ENCODE assay signal across 27 mouse cellular contexts in the genomic region with DNA sequence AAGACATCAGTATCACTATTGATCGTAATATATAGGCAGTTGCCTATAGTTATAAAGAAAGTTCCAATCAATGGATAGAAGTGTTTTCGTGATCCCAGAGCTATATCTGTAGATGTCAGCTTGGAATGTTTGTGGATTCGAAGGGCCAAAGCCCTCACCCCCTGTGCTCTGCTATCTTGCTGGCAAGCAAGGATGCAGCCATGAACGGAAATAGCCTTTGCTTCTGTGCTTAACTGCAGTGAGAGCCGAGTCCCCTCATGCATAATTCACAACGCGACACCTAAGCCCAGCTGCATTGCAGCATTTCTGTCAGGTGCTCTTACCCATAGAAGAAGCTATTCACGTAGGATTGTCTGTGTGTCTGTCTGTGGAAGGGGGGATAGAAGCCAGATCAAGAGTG. TPM values are rescaled to one million over a fixed set of nuclear protein-coding genes. Genes with fewer than 3 reads are reported as not detected.
DNase-seq lines count a peak whose midpoint lies in the region; ATAC-seq and TF ChIP-seq lines count a peak whose summit lies in the region.
"Had no signal": no experiment of that assay in that cellular context is flagged by ENCODE, and none has a peak within 500 bp of the region (broad histone marks: within the 10 kb centered on the region; RNA-seq: fewer than 3 reads in every experiment).

No protein-coding gene starts in this region.

- no peak for ATAC-seq in heart, embryonic 14.5 days (ENCODE audit: insufficient number of reproducible peaks, insufficient read depth, low FRiP score, low read depth)
- no peak for ATAC-seq in heart, postnatal 0 days (ENCODE audit: insufficient read depth, low read depth)
- ATAC-seq in midbrain, embryonic 14.5 days (ENCODE audit: low FRiP score, low TSS enrichment): no peak
- ATAC-seq in midbrain, embryonic 13.5 days: no peak
- ATAC-seq: activated CD4-positive, CD25-positive, alpha-beta regulatory T cell, adult 4 months; forebrain, embryonic 15.5 days; hindbrain, postnatal 0 days; inflammation-experienced regulatory T-cells, adult 6 months had no signal

- H3K27ac ChIP-seq in heart, embryonic 10.5 days: peak overlapping the region; percentile 67; the same call in 1 of the 2 replicates
- H3K27ac ChIP-seq in heart, embryonic 14.5 days (replicated peaks in 1 of 2; ENCODE audit: control insufficient read depth in 1 of 2, insufficient read depth in 1 of 2, low read depth in 2 of 2, low read length in 2 of 2): peak overlapping the region; percentile 43 to 99
- H3K27ac ChIP-seq in heart, postnatal 0 days (ENCODE audit: low read depth): peak overlapping the region; percentile 90
- H3K27ac ChIP-seq in midbrain, embryonic 14.5 days (replicated peaks; ENCODE audit: low read depth, low read length): no peak overlapping the region
- no peak overlapping the region for H3K27ac ChIP-seq in midbrain, embryonic 13.5 days
- H3K27ac ChIP-seq: embryonic facial prominence, embryonic 10.5 days; embryonic facial prominence, embryonic 13.5 days; forebrain, embryonic 12.5 days; forebrain, embryonic 15.5 days; hindbrain, embryonic 14.5 days; hindbrain, postnatal 0 days had no signal

- no peak for TF ChIP-seq EP300 in heart, postnatal 0 days (IDR thresholded peaks at IDR 0.05; ENCODE audit: low read depth)

- TF ChIP-seq CTCF in heart, postnatal 0 days (IDR thresholded peaks at IDR 0.05; ENCODE audit: low read depth): no peak

- peaks cover 63% of the 10 kb centered on the region for H3K4me1 ChIP-seq in heart, embryonic 10.5 days
- H3K4me1 ChIP-seq in heart, embryonic 14.5 days (ENCODE audit: control insufficient read depth in 2 of 2, insufficient read depth in 2 of 2, low read length in 2 of 2): peaks cover 19 to 45% of the 10 kb centered on the region in 2 experiments
- H3K4me1 ChIP-seq in heart, postnatal 0 days (ENCODE audit: control insufficient read depth, insufficient read depth): peaks cover 16% of the 10 kb centered on the region; the same call in 1 of the 2 replicates
- H3K4me1 ChIP-seq in midbrain, embryonic 14.5 days (ENCODE audit: control insufficient read depth, insufficient read depth, low read length): peaks cover 11% of the 10 kb centered on the region; the same call in 1 of the 2 replicates
- H3K4me1 ChIP-seq in midbrain, embryonic 13.5 days (replicated peaks): peaks cover 26% of the 10 kb centered on the region

- no peak overlapping the region for H3K9ac ChIP-seq in heart, embryonic 14.5 days (ENCODE audit: low read length)
- no peak overlapping the region for H3K9ac ChIP-seq in heart, postnatal 0 days (replicated peaks; ENCODE audit: low read depth, low read length)
- no peak overlapping the region; the same call in 1 of the 2 replicates for H3K9ac ChIP-seq in midbrain, embryonic 14.5 days (replicated peaks; ENCODE audit: low read length)
- no peak overlapping the region for H3K9ac ChIP-seq in midbrain, embryonic 13.5 days (replicated peaks)
- H3K9ac ChIP-seq: embryonic facial prominence, embryonic 13.5 days; forebrain, embryonic 12.5 days; forebrain, embryonic 15.5 days; hindbrain, embryonic 14.5 days had no signal

- no peak overlapping the region for H3K4me3 ChIP-seq in heart, embryonic 10.5 days
- no peak overlapping the region for H3K4me3 ChIP-seq in heart, embryonic 14.5 days (ENCODE audit: control insufficient read depth in 1 of 2, insufficient read depth in 1 of 2, low read depth in 1 of 2, low read length in 2 of 2)
- H3K4me3 ChIP-seq in heart, postnatal 0 days (ENCODE audit: low read depth, low read length): no peak overlapping the region
- no peak overlapping the region for H3K4me3 ChIP-seq in midbrain, embryonic 14.5 days (replicated peaks; ENCODE audit: low read depth, low read length)
- no peak overlapping the region for H3K4me3 ChIP-seq in midbrain, embryonic 13.5 days (replicated peaks)
- H3K4me3 ChIP-seq: embryonic facial prominence, embryonic 10.5 days; embryonic facial prominence, embryonic 13.5 days; erythroblast, embryonic 14.5 days; forebrain, embryonic 12.5 days; forebrain, embryonic 15.5 days had no signal

- H3K9me3 ChIP-seq in heart, embryonic 10.5 days: no peaks in the 10 kb centered on the region
- H3K9me3 ChIP-seq in heart, embryonic 14.5 days (ENCODE audit: control insufficient read depth, low read length): no peaks in the 10 kb centered on the region
- no peaks in the 10 kb centered on the region for H3K9me3 ChIP-seq in heart, postnatal 0 days (replicated peaks; ENCODE audit: control insufficient read depth, low read length)
- no peaks in the 10 kb centered on the region for H3K9me3 ChIP-seq in midbrain, embryonic 14.5 days (ENCODE audit: control insufficient read depth, low read length)
- no peaks in the 10 kb centered on the region for H3K9me3 ChIP-seq in midbrain, embryonic 13.5 days
- H3K9me3 ChIP-seq: embryonic facial prominence, embryonic 10.5 days; embryonic facial prominence, embryonic 13.5 days; forebrain, embryonic 12.5 days; forebrain, embryonic 15.5 days had no signal

- DNase-seq in heart, embryonic 10.5 days (ENCODE audit: low spot score): peak; percentile 73
- no peak for DNase-seq in heart, adult 11 months
- DNase-seq in heart, adult 9 months (ENCODE audit: low spot score in 2 of 2): no peak
- peak; percentile 68 for DNase-seq in heart, postnatal 0 days (ENCODE audit: low spot score)
- no peak for DNase-seq in heart, postnatal 14 days
- peak; percentile 45 for DNase-seq in midbrain, embryonic 14.5 days
- DNase-seq: adrenal gland, adult 8-10 months; adrenal gland, postnatal 25 days; cerebellum, adult 11-12 months; cerebellum, adult 8-10 months; cerebellum, postnatal 10 days; cerebellum, postnatal 36 days; embryo, embryonic 11 days; gastrocnemius, postnatal 25 days; heart, postnatal 36 days; kidney, adult 18-20 months had no signal

- intact Hi-C loops in heart, postnatal 14 days (cut with DNase I): loop anchor here (5.0 kb wide), 2 partner anchors 229 to 249 kb away; no protein-coding TSS in a partner anchor

- 32% methylated on average over 8 of the region's 8 CpGs for WGBS in heart, embryonic 10.5 days
- WGBS in heart, embryonic 14.5 days: 26% methylated on average over 8 of the region's 8 CpGs
- WGBS in heart, postnatal 0 days: 29% methylated on average over 8 of the region's 8 CpGs
- WGBS in midbrain, embryonic 14.5 days: 62% methylated on average over 8 of the region's 8 CpGs
- WGBS in midbrain, embryonic 13.5 days: 60% methylated on average over 8 of the region's 8 CpGs

- no peak overlapping the region for H3K4me2 ChIP-seq in heart, embryonic 14.5 days (ENCODE audit: low read length)
- no peak overlapping the region for H3K4me2 ChIP-seq in heart, postnatal 0 days (ENCODE audit: low read depth, low read length)
- no peak overlapping the region for H3K4me2 ChIP-seq in midbrain, embryonic 14.5 days (ENCODE audit: low read length)
- H3K4me2 ChIP-seq in midbrain, embryonic 13.5 days (replicated peaks): no peak overlapping the region
- H3K4me2 ChIP-seq: embryonic facial prominence, embryonic 13.5 days; forebrain, embryonic 12.5 days; forebrain, embryonic 15.5 days; hindbrain, embryonic 14.5 days had no signal

- H3K27me3 ChIP-seq in heart, embryonic 10.5 days (ENCODE audit: insufficient read depth, poor library complexity, severe bottlenecking): no peaks in the 10 kb centered on the region
- H3K27me3 ChIP-seq in heart, embryonic 14.5 days (ENCODE audit: control insufficient read depth, insufficient read depth, low read length): no peaks in the 10 kb centered on the region
- no peaks in the 10 kb centered on the region for H3K27me3 ChIP-seq in heart, postnatal 0 days (ENCODE audit: control insufficient read depth, insufficient read depth, low read length)
- H3K27me3 ChIP-seq in midbrain, embryonic 14.5 days (ENCODE audit: control insufficient read depth, insufficient read depth, low read length): no peaks in the 10 kb centered on the region
- H3K27me3 ChIP-seq in midbrain, embryonic 13.5 days: peaks cover 13% of the 10 kb centered on the region
- H3K27me3 ChIP-seq: forebrain, embryonic 15.5 days had no signal

- no peaks in the 10 kb centered on the region for H3K36me3 ChIP-seq in heart, embryonic 10.5 days
- no peaks in the 10 kb centered on the region for H3K36me3 ChIP-seq in heart, embryonic 14.5 days (ENCODE audit: control insufficient read depth, insufficient read depth, low read length)
- no peaks in the 10 kb centered on the region for H3K36me3 ChIP-seq in heart, postnatal 0 days (replicated peaks; ENCODE audit: control insufficient read depth, insufficient read depth, low read length)
- H3K36me3 ChIP-seq in midbrain, embryonic 14.5 days (ENCODE audit: control insufficient read depth, insufficient read depth, low read length): no peaks in the 10 kb centered on the region
- H3K36me3 ChIP-seq in midbrain, embryonic 13.5 days: no peaks in the 10 kb centered on the region
- H3K36me3 ChIP-seq: embryonic facial prominence, embryonic 10.5 days; embryonic facial prominence, embryonic 13.5 days; forebrain, embryonic 12.5 days; forebrain, embryonic 15.5 days had no signal

RNA-seq across cellular contexts. Expression of a gene that starts 4.1 kb away (rescaled TPM):
- polyA plus RNA-seq in heart, embryonic 10.5 days (2016; fragmentation: Nextera tagmentation; extraction: Ambion mirVana): 129 and 183 TPM in 2 replicates
- 227 and 246 TPM in 2 replicates for polyA plus RNA-seq in heart, embryonic 14.5 days (2014; fragmentation: Nextera tagmentation; extraction: Ambion mirVana)
- 218 and 234 TPM in 2 replicates for total RNA-seq in heart, postnatal 0 days (2014; rRNA removed; ENCODE audit: low replicate concordance)
- polyA plus RNA-seq in heart, postnatal 0 days (2015; fragmentation: Nextera tagmentation; extraction: Ambion mirVana): 219 and 239 TPM in 2 replicates
- total RNA-seq in heart, postnatal 14 days (2021): 100 to 1,000 TPM; 122 to 138 TPM
- polyA plus RNA-seq in midbrain, embryonic 14.5 days (2014; fragmentation: Nextera tagmentation; extraction: Ambion mirVana): 63.9 and 69.5 TPM in 2 replicates
- 44.2 and 45.0 TPM in 2 replicates for polyA plus RNA-seq in midbrain, embryonic 13.5 days (2015; fragmentation: Nextera tagmentation; extraction: Ambion mirVana)

Comparison
In these comparisons a context has a peak if more than half of its experiments do, and no peak if none do; other contexts are left out.
1. DNase-seq: peak in heart, embryonic 10.5 days (single experiment), heart, postnatal 0 days (single experiment) and midbrain, embryonic 14.5 days (single experiment); none in heart, adult 11 months (single experiment), heart, adult 9 months (0 of 2) and heart, postnatal 14 days (0 of 2).
2. H3K27ac ChIP-seq: peak in heart, embryonic 10.5 days (single experiment), heart, embryonic 14.5 days (2 of 2) and heart, postnatal 0 days (single experiment); none in midbrain, embryonic 14.5 days (single experiment) and midbrain, embryonic 13.5 days (single experiment).